Mouse (Mus musculus): Measurements from ENCODE around the gene Mief2. TPM values are rescaled to one million over a fixed set of nuclear protein-coding genes. Genes with fewer than 3 reads are reported as not detected.

Gene Mief2
- polyA plus RNA-seq, 1 experiment from 2014 or later: 4.5 TPM

DNA sequence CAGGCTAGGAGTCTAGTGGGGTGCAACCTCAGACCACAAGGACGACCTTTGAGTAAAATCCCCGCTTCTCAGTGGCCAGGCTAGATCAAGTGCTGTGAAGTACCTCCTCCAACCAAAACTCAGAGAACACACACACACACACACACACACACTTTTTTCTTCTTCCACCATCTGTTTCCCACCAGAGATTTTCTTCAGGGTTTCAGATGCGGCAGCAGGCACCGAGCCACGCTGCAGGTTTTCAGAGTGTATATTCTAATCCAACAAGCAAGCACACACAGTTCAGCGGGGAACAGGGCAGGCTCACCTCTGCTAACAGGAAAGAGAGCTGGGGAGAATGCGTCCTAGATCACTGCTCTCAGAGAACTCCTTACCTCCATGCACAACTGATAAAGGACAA lies 27.4 kb downstream of the Mief2 start:
- H3K4me2 ChIP-seq (ENCODE audit: low read depth, low read length): no peak overlapping the region
- no peaks in the 10 kb centered on the region for H3K27me3 ChIP-seq (ENCODE audit: insufficient read depth, low read length)
- H3K9ac ChIP-seq (replicated peaks): no peak overlapping the region
- H3K4me3 ChIP-seq (ENCODE audit: low read depth, low read length): no peak overlapping the region
- peaks cover 45% of the 10 kb centered on the region for H3K36me3 ChIP-seq (replicated peaks; ENCODE audit: insufficient read depth, low read length)
- no peaks in the 10 kb centered on the region for H3K9me3 ChIP-seq (ENCODE audit: low read length)
- ATAC-seq (no peak), DNase-seq (no peak)
- no peaks in the 10 kb centered on the region for H3K4me1 ChIP-seq (ENCODE audit: insufficient read depth)
- 88% methylated on average over 7 of the region's 7 CpGs for WGBS (ENCODE audit: insufficient replicate concordance)
- no peak overlapping the region for H3K27ac ChIP-seq (ENCODE audit: low read depth)
- TF ChIP-seq EP300 (IDR thresholded peaks at IDR 0.05; ENCODE audit: low read depth): no peak
- no peak for TF ChIP-seq CTCF (IDR thresholded peaks at IDR 0.05; ENCODE audit: low read depth)

- H3K4me3 ChIP-seq (ENCODE audit: low read depth, low read length): no peak overlapping the region
- no peak for ATAC-seq
- no peak for TF ChIP-seq CTCF (IDR thresholded peaks at IDR 0.05; ENCODE audit: low read depth)
- no peak for TF ChIP-seq EP300 (IDR thresholded peaks at IDR 0.05; ENCODE audit: low read depth)
- no peaks in the 10 kb centered on the region for H3K4me1 ChIP-seq (ENCODE audit: insufficient read depth)
- 78% methylated on average over 3 of the region's 3 CpGs for WGBS (ENCODE audit: insufficient replicate concordance)
- no peak for DNase-seq
- no peaks in the 10 kb centered on the region for H3K27me3 ChIP-seq (ENCODE audit: insufficient read depth, low read length)
- H3K4me2 ChIP-seq (ENCODE audit: low read depth, low read length): no peak overlapping the region
- H3K36me3 ChIP-seq (replicated peaks; ENCODE audit: insufficient read depth, low read length): peaks cover 32% of the 10 kb centered on the region
- H3K9ac ChIP-seq (replicated peaks): no peak overlapping the region
- H3K9me3 ChIP-seq (ENCODE audit: low read length): no peaks in the 10 kb centered on the region
- no peak overlapping the region for H3K27ac ChIP-seq (ENCODE audit: low read depth)
These were observed 33.5 kb downstream of the Mief2 start for GRCm38 (mm10) chr11:60761681-60762080.

- Histone ChIP-seq H3K9ac (replicated peaks) (no peak overlapping the region), H3K9me3 (ENCODE audit: low read length) (no peaks in the 10 kb centered on the region), H3K4me1 (ENCODE audit: insufficient read depth) (no peaks in the 10 kb centered on the region), H3K36me3 (replicated peaks; ENCODE audit: insufficient read depth, low read length) (0 out of 2 replicates have a peak, but pooled peaks cover 5% of the 10 kb centered on the region), H3K27me3 (ENCODE audit: insufficient read depth, low read length) (no peaks in the 10 kb centered on the region), H3K4me2 (ENCODE audit: low read depth, low read length) (no peak overlapping the region), H3K4me3 (ENCODE audit: low read depth, low read length) (no peak overlapping the region), H3K27ac (ENCODE audit: low read depth) (no peak overlapping the region)
- TF ChIP-seq EP300 (IDR thresholded peaks at IDR 0.05; ENCODE audit: low read depth): no peak
- TF ChIP-seq CTCF (IDR thresholded peaks at IDR 0.05; ENCODE audit: low read depth): peak; percentile 29; the same call in 1 of the 2 replicates
- WGBS (ENCODE audit: insufficient replicate concordance): 54% methylated on average over 4 of the region's 4 CpGs
- DNase-seq (no peak), ATAC-seq (no peak)
These were observed 38.8 kb downstream of the Mief2 start for GRCm38 (mm10) chr11:60766969-60767368.

DNA sequence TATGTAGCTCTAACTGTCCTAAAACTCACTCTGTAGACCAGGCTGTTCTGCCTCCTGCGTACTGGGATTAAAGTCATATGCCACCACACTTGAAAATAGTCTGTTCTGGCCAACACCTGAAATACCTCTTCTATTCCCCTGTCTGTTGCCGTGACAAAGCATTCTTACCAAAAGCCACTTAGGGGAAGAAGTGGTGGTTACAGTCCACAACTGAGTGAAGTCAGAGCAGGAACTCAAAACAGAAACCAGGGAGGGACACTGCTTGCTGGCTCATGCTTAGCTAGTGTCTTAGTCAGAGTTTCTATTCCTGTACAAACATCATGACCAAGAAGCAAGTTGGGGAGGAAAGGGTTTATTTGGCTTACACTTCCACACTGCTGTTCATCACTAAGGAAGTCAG lies 41.1 kb downstream of the Mief2 start:
- WGBS (ENCODE audit: insufficient replicate concordance): 59% methylated on average over 2 of the region's 2 CpGs
- ATAC-seq: no peak
- no peak for TF ChIP-seq CTCF (IDR thresholded peaks at IDR 0.05; ENCODE audit: low read depth)
- no peak for TF ChIP-seq EP300 (IDR thresholded peaks at IDR 0.05; ENCODE audit: low read depth)

GRCm38 (mm10) chr11:60770776-60771175 lies 42.6 kb downstream of the Mief2 start:
- TF ChIP-seq EP300 (IDR thresholded peaks at IDR 0.05; ENCODE audit: low read depth) (no peak), CTCF (IDR thresholded peaks at IDR 0.05; ENCODE audit: low read depth) (no peak)
- Histone ChIP-seq H3K27me3 (ENCODE audit: insufficient read depth, low read length) (no peaks in the 10 kb centered on the region), H3K36me3 (replicated peaks; ENCODE audit: insufficient read depth, low read length) (no peaks in the 10 kb centered on the region), H3K4me2 (ENCODE audit: low read depth, low read length) (no peak overlapping the region), H3K4me1 (ENCODE audit: insufficient read depth) (peaks cover 15% of the 10 kb centered on the region), H3K9me3 (ENCODE audit: low read length) (no peaks in the 10 kb centered on the region), H3K27ac (ENCODE audit: low read depth) (no peak overlapping the region), H3K4me3 (ENCODE audit: low read depth, low read length) (no peak overlapping the region), H3K9ac (replicated peaks) (no peak overlapping the region)
- WGBS (ENCODE audit: insufficient replicate concordance): 79% methylated on average over 3 of the region's 3 CpGs
- ATAC-seq (no peak), DNase-seq (no peak)

More for the DNA sequence above, 41.1 kb downstream of the Mief2 start:
- Histone ChIP-seq H3K4me2 (ENCODE audit: low read depth, low read length) (no peak overlapping the region), H3K9me3 (ENCODE audit: low read length) (no peaks in the 10 kb centered on the region), H3K27me3 (ENCODE audit: insufficient read depth, low read length) (no peaks in the 10 kb centered on the region), H3K9ac (replicated peaks) (no peak overlapping the region), H3K36me3 (replicated peaks; ENCODE audit: insufficient read depth, low read length) (no peaks in the 10 kb centered on the region), H3K27ac (ENCODE audit: low read depth) (no peak overlapping the region; the same call in 1 of the 2 replicates), H3K4me1 (ENCODE audit: insufficient read depth) (peaks cover 2% of the 10 kb centered on the region; the same call in 1 of the 2 replicates), H3K4me3 (ENCODE audit: low read depth, low read length) (no peak overlapping the region)
- DNase-seq: no peak

DNA sequence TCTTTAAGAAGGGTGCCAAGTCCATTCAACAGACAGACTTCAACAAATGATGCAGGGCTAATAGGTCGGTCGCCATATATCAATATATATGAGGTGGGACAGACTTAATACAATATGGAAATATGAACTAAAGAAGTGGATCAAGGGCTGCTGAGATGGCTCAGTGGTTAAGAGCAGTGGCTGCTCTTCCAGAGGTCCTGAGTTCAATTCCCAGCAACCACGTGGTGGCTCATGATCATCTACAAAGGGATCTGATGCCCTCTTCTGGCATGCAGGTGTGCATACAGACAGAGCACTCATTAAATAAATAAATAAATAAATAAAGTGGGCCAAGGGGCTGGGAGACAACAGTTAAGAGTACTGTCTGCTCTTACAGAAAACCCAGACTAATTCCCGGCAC lies 44.0 kb downstream of the Mief2 start:
- TF ChIP-seq CTCF (IDR thresholded peaks at IDR 0.05; ENCODE audit: low read depth) (peak; percentile 18; the same call in 1 of the 2 replicates), EP300 (IDR thresholded peaks at IDR 0.05; ENCODE audit: low read depth) (no peak)
- no peaks in the 10 kb centered on the region for H3K9me3 ChIP-seq (ENCODE audit: low read length)
- 81% methylated on average over 4 of the region's 4 CpGs for WGBS (ENCODE audit: insufficient replicate concordance)
- DNase-seq: no peak
- no peaks in the 10 kb centered on the region for H3K36me3 ChIP-seq (replicated peaks; ENCODE audit: insufficient read depth, low read length)
- no peaks in the 10 kb centered on the region for H3K27me3 ChIP-seq (ENCODE audit: insufficient read depth, low read length)
- no peak overlapping the region for H3K27ac ChIP-seq (ENCODE audit: low read depth)
- ATAC-seq: no peak
- H3K4me1 ChIP-seq (ENCODE audit: insufficient read depth): peaks cover 21% of the 10 kb centered on the region
- H3K4me3 ChIP-seq (ENCODE audit: low read depth, low read length): no peak overlapping the region
- H3K4me2 ChIP-seq (ENCODE audit: low read depth, low read length): no peak overlapping the region
- no peak overlapping the region for H3K9ac ChIP-seq (replicated peaks)

Data from liver, postnatal 0 days (tissue).